Mouse (Mus musculus): ENCODE data around the gene Olfr1151.

GRCm38 (mm10) chr2:87855562-87855961 is at the start of gene Olfr1151:
- TF ChIP-seq CTCF (IDR thresholded peaks at IDR 0.05; ENCODE audit: low read depth) (no peak), EP300 (IDR thresholded peaks at IDR 0.05; ENCODE audit: low read depth) (no peak)

Data from liver, postnatal 0 days (tissue).